Mouse (Mus musculus) cerebellum, adult 2 months (tissue): ENCODE measurements around the gene Pycard. TPM values are rescaled to one million over a fixed set of nuclear protein-coding genes. Genes with fewer than 3 reads are reported as not detected.
"Not testable (repeated sequence)": the region's sequence is repeated elsewhere in the genome, so short reads cannot be mapped to it uniquely, and the experiment has no call there.

Experiments
- DNase-seq, 2 experiments: peaks; one replicate each; pipeline ENCODE4 v3.0.0; 2021
- H3K27ac ChIP-seq: fragments of 200-500 bp; 2 replicates; pipeline ENCODE4 v1.5.1; 2012; ENCODE audit warnings: low read length, control low read depth, inconsistent platforms; ENCODE audit not compliant: insufficient read depth
- H3K27me3 ChIP-seq: fragments of 200-500 bp; 2 replicates; pipeline ENCODE4 v1.6.1; 2012; ENCODE audit warnings: inconsistent platforms, mild to moderate bottlenecking, low read length, moderate library complexity; ENCODE audit not compliant: control insufficient read depth, insufficient read depth
- H3K4me1 ChIP-seq: fragments of 200-500 bp; 2 replicates; pipeline ENCODE4 v1.6.1; 2011; ENCODE audit warnings: low read length; ENCODE audit not compliant: control insufficient read depth, insufficient read depth
- H3K4me3 ChIP-seq: fragments of 200-500 bp; replicated peaks from 2 replicates; pipeline ENCODE3; 2011; ENCODE audit warnings: mild to moderate bottlenecking, low read depth, low read length, control low read depth; ENCODE audit not compliant: insufficient read depth
- CTCF ChIP-seq: fragments of 200-500 bp; IDR thresholded peaks from 2 replicates; pipeline ENCODE4 v1.5.1; 2011; ENCODE audit warnings: low read depth, mild to moderate bottlenecking, control low read depth, low read length, moderate library complexity, borderline replicate concordance; ENCODE audit not compliant: insufficient read depth
- POLR2A ChIP-seq: fragments of 200-500 bp; IDR thresholded peaks from 2 replicates; pipeline ENCODE4 v1.6.1; 2011; ENCODE audit warnings: low read length, control low read depth, borderline replicate concordance; ENCODE audit not compliant: insufficient read depth
- WGBS: fragments of 180-500 bp; shearing (Covaris S2); methylation state at CpG from one replicate; pipeline ENCODE4 v1.1.7; 2018; 5-methylcytosine and 5-hydroxymethylcytosine counted together
- polyA plus RNA-seq: library from polyadenylated mRNA; depleted of rRNA; stranded (reverse); fragments of >200 nt; gene quantifications from 2 replicates; pipeline ENCODE4 v1.2.3, GENCODE M21; 2012; rRNA removed

The Pycard gene
- polyA plus RNA-seq = 3.9 and 5.1 TPM in 2 replicates

DNA sequence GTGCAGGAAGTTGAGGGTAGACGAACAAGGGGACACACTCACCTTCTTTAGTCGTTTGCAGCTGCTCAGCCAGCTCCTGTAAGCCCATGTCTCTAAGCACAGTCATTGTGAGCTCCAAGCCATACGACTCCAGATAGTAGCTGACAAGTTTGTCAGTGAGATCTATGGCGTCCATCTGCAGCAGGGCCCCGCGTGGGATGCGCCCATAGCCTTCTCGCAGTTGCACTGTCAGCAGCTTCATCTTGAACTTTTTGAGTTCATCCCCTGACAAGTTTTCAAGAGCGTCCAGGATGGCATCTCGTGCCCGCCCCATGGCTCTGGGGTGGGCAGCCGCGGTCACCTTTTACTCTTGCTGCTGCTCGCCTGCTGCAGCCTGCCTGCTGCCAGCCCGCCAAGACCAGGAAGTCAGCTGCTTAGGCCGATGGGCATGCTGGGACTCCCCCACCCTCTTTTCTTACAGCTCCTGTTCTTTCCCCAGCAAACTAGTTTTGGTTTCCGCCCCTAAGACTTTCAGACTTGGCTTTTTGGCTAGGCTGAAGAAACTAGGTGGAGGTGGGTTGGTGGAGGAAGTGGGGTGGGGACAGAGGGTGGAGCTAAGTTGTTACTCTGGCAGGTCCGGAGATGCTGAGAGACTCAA is at the start of gene Pycard:
Gene Pycard, minus strand, starts transcription at position 527 of the 637 bp plus-strand sequence.
- 14% methylated on average over 18 of the region's 18 CpGs for WGBS
- no peak within 1 kb of the TSS for H3K27ac ChIP-seq
- peaks cover 3% of the 10 kb centered on the region; the same call in 1 of the 2 replicates for H3K4me1 ChIP-seq
- H3K27me3 ChIP-seq = no peaks in the 10 kb centered on the region
- no peak within 1 kb of the TSS for H3K4me3 ChIP-seq
- TF ChIP-seq POLR2A (no peak), CTCF (no peak)
- DNase-seq = peak in 1 of 2 experiments; percentile 20

- H3K27ac ChIP-seq, DNase-seq, H3K4me1 ChIP-seq, H3K27me3 ChIP-seq, H3K4me3 ChIP-seq: not testable (repeated sequence)
- WGBS = 83% methylated on average over 15 of the region's 15 CpGs
These were observed 48.6 kb upstream of the Pycard start for GRCm38 (mm10) chr7:128042161-128042820.

DNA sequence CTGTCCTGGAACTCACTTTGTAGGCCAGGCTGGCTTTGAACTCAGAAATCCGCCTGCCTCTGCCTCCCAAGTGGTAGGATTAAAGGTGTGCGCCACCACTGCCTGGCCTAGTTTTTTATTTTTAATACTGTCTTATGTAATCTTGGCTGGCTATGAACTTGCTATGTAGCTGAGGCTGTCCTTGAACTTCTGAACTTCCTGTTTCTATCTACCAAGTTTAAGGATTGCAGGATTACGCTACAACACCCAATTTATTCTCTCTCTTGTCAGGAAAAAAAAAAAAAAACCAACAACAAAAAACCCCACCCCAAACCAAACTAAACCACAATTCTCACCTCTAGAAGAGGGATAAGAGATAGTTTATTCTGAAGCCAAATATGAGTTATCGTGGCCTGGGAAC is 39.9 kb upstream of the Pycard start:
- Histone ChIP-seq H3K27ac (no peak overlapping the region), H3K4me1 (no peaks in the 10 kb centered on the region), H3K4me3 (no peak overlapping the region), H3K27me3 (no peaks in the 10 kb centered on the region)
- no peak for DNase-seq
- 97% methylated on average over 4 of the region's 4 CpGs for WGBS
- TF ChIP-seq CTCF (no peak), POLR2A (no peak)

GRCm38 (mm10) chr7:128032989-128033293 is 39.3 kb upstream of the Pycard start:
- no peaks in the 10 kb centered on the region for H3K27me3 ChIP-seq
- TF ChIP-seq POLR2A = no peak
- TF ChIP-seq CTCF = no peak
- no peaks in the 10 kb centered on the region for H3K4me1 ChIP-seq
- no peak overlapping the region for H3K4me3 ChIP-seq
- WGBS = 93% methylated on average over 3 of the region's 3 CpGs
- no peak overlapping the region for H3K27ac ChIP-seq
- no peak for DNase-seq

- WGBS = 85% methylated on average over 5 of the region's 5 CpGs
- no peaks in the 10 kb centered on the region for H3K4me1 ChIP-seq
- H3K27me3 ChIP-seq = no peaks in the 10 kb centered on the region
- TF ChIP-seq CTCF = no peak
- no peak for TF ChIP-seq POLR2A
- H3K27ac ChIP-seq = no peak overlapping the region
- DNase-seq = no peak
- H3K4me3 ChIP-seq = no peak overlapping the region
These were observed 38.8 kb upstream of the Pycard start for GRCm38 (mm10) chr7:128032290-128032988.

- TF ChIP-seq POLR2A (no peak), CTCF (no peak)
- no peaks in the 10 kb centered on the region for H3K4me1 ChIP-seq
- no peak for DNase-seq
- 43% methylated on average over 9 of the region's 9 CpGs for WGBS
- no peak overlapping the region for H3K27ac ChIP-seq
- H3K27me3 ChIP-seq = no peaks in the 10 kb centered on the region
- no peak overlapping the region for H3K4me3 ChIP-seq
These were observed 37.8 kb upstream of the Pycard start for GRCm38 (mm10) chr7:128031403-128031976.

DNA sequence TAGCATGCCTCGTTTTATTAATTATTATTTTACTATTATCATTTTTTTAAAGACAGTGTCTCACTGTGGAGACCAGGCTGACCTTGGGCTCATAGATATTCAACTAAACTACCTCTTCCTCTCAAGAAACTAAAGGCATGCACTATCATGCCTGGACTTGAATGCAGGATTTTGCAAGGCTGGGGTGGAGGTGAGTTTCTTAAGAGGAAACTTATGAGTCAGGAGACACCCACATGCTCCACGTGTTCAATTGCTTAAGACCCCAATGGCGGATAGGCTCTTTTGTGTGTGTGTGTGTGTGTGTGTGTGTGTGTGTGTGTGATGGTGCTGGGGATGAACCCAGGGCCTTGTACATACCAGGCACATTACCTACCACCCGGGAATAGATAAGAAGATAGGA is 31.7 kb upstream of the Pycard start:
- Histone ChIP-seq H3K4me3 (no peak overlapping the region), H3K27ac (no peak overlapping the region), H3K4me1 (no peaks in the 10 kb centered on the region), H3K27me3 (no peaks in the 10 kb centered on the region)
- no peak for DNase-seq
- WGBS = 77% methylated on average over 4 of the region's 4 CpGs
- TF ChIP-seq CTCF = no peak
- no peak for TF ChIP-seq POLR2A
